Mouse (Mus musculus) CH12.LX (cell line): Measurements from ENCODE around the gene Topors. TPM values are rescaled to one million over a fixed set of nuclear protein-coding genes. Genes with fewer than 3 reads are reported as not detected.

ENCODE experiments used
- DNase-seq: peaks from one replicate; pipeline ENCODE4 v3.0.0-alpha.2; 2013; ENCODE audit errors: extremely low read depth
- H3K27ac ChIP-seq: 2 replicates; pipeline ENCODE4 v1.5.1; 2012; ENCODE audit warnings: low read depth, mild to moderate bottlenecking, control low read depth, moderate library complexity; ENCODE audit not compliant: insufficient read depth
- H3K27me3 ChIP-seq: replicated peaks from 2 replicates; pipeline ENCODE3; 2012; ENCODE audit warnings: inconsistent platforms
- H3K36me3 ChIP-seq, 2 experiments: replicated peaks in 1 of 2; 2 replicates each; pipeline versions ENCODE3 to v1.6.1; 2012; ENCODE audit warnings: inconsistent platforms in 1 of 2, low read length in 1 of 2, mild to moderate bottlenecking in 1 of 2, mixed read lengths in 1 of 2, moderate library complexity in 1 of 2; ENCODE audit not compliant: control insufficient read depth in 1 of 2, insufficient read depth in 1 of 2
- H3K4me1 ChIP-seq, 2 experiments: 2 replicates each; pipeline ENCODE4 v1.6.1; 2012; ENCODE audit warnings: inconsistent platforms in 1 of 2, moderate library complexity in 1 of 2; ENCODE audit not compliant: insufficient read depth in 2 of 2, control insufficient read depth in 1 of 2
- H3K4me2 ChIP-seq: 2 replicates; pipeline ENCODE4 v1.6.1; 2012; ENCODE audit warnings: low read depth, mild to moderate bottlenecking, control low read depth; ENCODE audit not compliant: poor library complexity, insufficient read depth, severe bottlenecking
- H3K4me3 ChIP-seq, 3 experiments: fragments of 150-350 bp in 1 of 3; sonication (generic) in 1 of 3; replicated peaks in 1 of 3; 2 replicates each; pipeline versions ENCODE3 to v1.5.1; 2011 to 2012; ENCODE audit warnings: low read depth in 2 of 3, low read length in 2 of 3, mild to moderate bottlenecking in 2 of 3, moderate library complexity in 2 of 3, control low read depth in 1 of 3, improper control_type of control experiment in 1 of 3, inconsistent platforms in 1 of 3, mixed read lengths in 1 of 3; ENCODE audit not compliant: poor library complexity in 1 of 3
- H3K79me2 ChIP-seq: replicated peaks from 2 replicates; pipeline ENCODE4 v1.6.1; 2012; ENCODE audit warnings: mild to moderate bottlenecking, moderate library complexity; ENCODE audit not compliant: control insufficient read depth, poor library complexity, insufficient read depth, severe bottlenecking; ENCODE audit errors: extremely low read depth
- H3K9ac ChIP-seq: 2 replicates; pipeline ENCODE4 v1.6.1; 2012; ENCODE audit warnings: low read depth, mild to moderate bottlenecking, control low read depth, moderate library complexity; ENCODE audit not compliant: insufficient read depth
- H3K9me3 ChIP-seq: replicated peaks from 2 replicates; pipeline ENCODE3; 2012; ENCODE audit warnings: low read length, inconsistent platforms, mixed read lengths
- BHLHE40 ChIP-seq: IDR thresholded peaks from 2 replicates; pipeline ENCODE4 v1.6.1; 2011; ENCODE audit warnings: mild to moderate bottlenecking, low read depth, low read length, improper control_type of control experiment
- CHD1 ChIP-seq: IDR thresholded peaks from 2 replicates; pipeline ENCODE4 v1.6.1; 2012; ENCODE audit warnings: low read depth, low read length, improper control_type of control experiment, inconsistent platforms
- CHD2 ChIP-seq: IDR thresholded peaks from 2 replicates; pipeline ENCODE4 v1.6.1; 2011; ENCODE audit warnings: low read length, improper control_type of control experiment
- ELF1 ChIP-seq: IDR thresholded peaks from 2 replicates; pipeline ENCODE4 v1.6.1; 2014; ENCODE audit warnings: low read depth, mild to moderate bottlenecking, inconsistent platforms, low read length, improper control_type of control experiment
- GABPA ChIP-seq: IDR thresholded peaks from 2 replicates; pipeline ENCODE4 v1.6.1; 2012; ENCODE audit warnings: low read depth, low read length, improper control_type of control experiment, inconsistent platforms; ENCODE audit not compliant: insufficient replicate concordance
- KAT2A ChIP-seq: IDR thresholded peaks from 2 replicates; pipeline ENCODE4 v1.6.1; 2012; ENCODE audit warnings: low read length, improper control_type of control experiment, inconsistent platforms; ENCODE audit not compliant: insufficient replicate concordance
- MAZ ChIP-seq: IDR thresholded peaks from 2 replicates; pipeline ENCODE4 v1.6.1; 2012; ENCODE audit warnings: low read depth, mild to moderate bottlenecking, inconsistent platforms, low read length, improper control_type of control experiment, moderate library complexity
- MXI1 ChIP-seq: IDR thresholded peaks from 2 replicates; pipeline ENCODE4 v1.6.1; 2011; ENCODE audit warnings: mild to moderate bottlenecking, low read depth, low read length, improper control_type of control experiment
- MYC ChIP-seq: IDR thresholded peaks from 2 replicates; pipeline ENCODE4 v1.6.1; 2011; ENCODE audit warnings: low read depth, mild to moderate bottlenecking, improper control_type of control experiment, low read length
- NELFE ChIP-seq: IDR thresholded peaks from 2 replicates; pipeline ENCODE4 v1.6.1; 2011; ENCODE audit warnings: low read depth, low read length, improper control_type of control experiment
- PAX5 ChIP-seq: IDR thresholded peaks from 2 replicates; pipeline ENCODE4 v1.6.1; 2012; ENCODE audit warnings: low read length, inconsistent platforms, mixed read lengths
- POLR2A ChIP-seq: IDR thresholded peaks from 2 replicates; pipeline ENCODE4 v1.6.1; 2011; ENCODE audit warnings: low read depth, mild to moderate bottlenecking, improper control_type of control experiment, low read length
- TCF12 ChIP-seq: IDR thresholded peaks from 2 replicates; pipeline ENCODE4 v1.6.1; 2014; ENCODE audit warnings: low read depth, mild to moderate bottlenecking, inconsistent platforms, low read length, improper control_type of control experiment
- UBTF ChIP-seq: IDR thresholded peaks from 2 replicates; pipeline ENCODE4 v1.6.1; 2012; ENCODE audit warnings: low read depth, mild to moderate bottlenecking, inconsistent platforms, low read length, improper control_type of control experiment, moderate library complexity
- ZC3H11A ChIP-seq: IDR thresholded peaks from 2 replicates; pipeline ENCODE4 v1.6.1; 2012; ENCODE audit warnings: low read depth, mild to moderate bottlenecking, inconsistent platforms, low read length, improper control_type of control experiment
- ZKSCAN1 ChIP-seq: IDR thresholded peaks from 2 replicates; pipeline ENCODE4 v1.6.1; 2012; ENCODE audit warnings: low read depth, inconsistent platforms, low read length, improper control_type of control experiment, borderline replicate concordance
- dilution Hi-C: fragments of 300-500 bp; cut with MboI; formaldehyde crosslinking; loops from 2 replicates; pipeline ENCODE4 v1.14.3; 2020; ENCODE audit warnings: low sequenced_read_pairs; ENCODE audit not compliant: extremely low pct_unique_long_range_greater_than_20kb, extremely low pct_ligation_motif_present
- in situ Hi-C: fragments of 300-500 bp; cut with MboI; formaldehyde crosslinking; loops from 3 replicates; pipeline ENCODE4 v1.14.3; 2019; ENCODE audit warnings: low sequenced_read_pairs, low pct_ligation_motif_present, low pct_unique_long_range_greater_than_20kb, mixed read lengths
- polyA plus RNA-seq: library from polyadenylated mRNA; unstranded; fragments of >175 nt; gene quantifications from 2 replicates; pipeline ENCODE4 v1.2.1, GENCODE M21; 2012; ENCODE audit warnings: low read depth; ENCODE audit not compliant: insufficient read length
- total RNA-seq, 2 experiments: library from RNA; depleted of rRNA; stranded (reverse); fragments of 300-350 nt in 1 of 2; fragments of >200 nt in 1 of 2; gene quantifications; 2 replicates each; pipeline ENCODE4 v1.2.3; 2012 to 2014

The Topors gene
- total and polyA plus RNA-seq, 3 experiments = 23.1 to 38.9 (median 36.1) TPM

- H3K36me3 ChIP-seq = peaks cover 7 to 32% of the 10 kb centered on the region in 2 experiments
- no peak for DNase-seq
- TF ChIP-seq MAZ (no peak), MXI1 (no peak), BHLHE40 (no peak), KAT2A (no peak), ZC3H11A (no peak), POLR2A (no peak), UBTF (no peak), NELFE (no peak), ELF1 (no peak), PAX5 (no peak), MYC (no peak), GABPA (no peak), TCF12 (no peak), CHD2 (no peak)
- H3K4me1 ChIP-seq = peaks cover 0 to 5% of the 10 kb centered on the region in 2 experiments; a peak in 2 of 4 replicates
- H3K79me2 ChIP-seq = no peaks in the 10 kb centered on the region; the same call in 1 of the 2 replicates
- in situ Hi-C loops (no loop called here), dilution Hi-C loops (no loop called here)
- no peak overlapping the region for H3K9ac ChIP-seq
- no peaks in the 10 kb centered on the region for H3K27me3 ChIP-seq
- no peak overlapping the region for H3K4me3 ChIP-seq
- no peak overlapping the region for H3K27ac ChIP-seq
- H3K9me3 ChIP-seq = no peaks in the 10 kb centered on the region
- H3K4me2 ChIP-seq = no peak overlapping the region
Observed at GRCm38 (mm10) chr4:40227886-40228285, 41.8 kb downstream of the Topors start.

GRCm38 (mm10) chr4:40227131-40227530 is 42.5 kb downstream of the Topors start:
- in situ Hi-C loops (no loop called here), dilution Hi-C loops (no loop called here)
- no peak for TF ChIP-seq ZKSCAN1
- no peak for TF ChIP-seq CHD1
- Histone ChIP-seq H3K9me3 (no peaks in the 10 kb centered on the region), H3K27ac (no peak overlapping the region), H3K4me2 (no peak overlapping the region), H3K79me2 (no peaks in the 10 kb centered on the region; the same call in 1 of the 2 replicates), H3K4me1 (peaks cover 0 to 5% of the 10 kb centered on the region in 2 experiments; a peak in 2 of 4 replicates), H3K4me3 (no peak overlapping the region), H3K9ac (no peak overlapping the region), H3K36me3 (peaks cover 10 to 38% of the 10 kb centered on the region in 2 experiments), H3K27me3 (no peaks in the 10 kb centered on the region)
- no peak for DNase-seq
